Mouse (Mus musculus) 3T3-L1 (cell line): ENCODE data around the gene Gadd45b.

ENCODE experiments used
- DNase-seq: peaks from one replicate; pipeline ENCODE4 v3.0.0-alpha.2; 2015; ENCODE audit warnings: low read depth, low spot score

Gadd45b gene

GRCm38 (mm10) chr10:80935241-80935640 is 5.4 kb downstream of the Gadd45b start:
- DNase-seq, result peak; percentile 66

- no peak for DNase-seq
These were observed 5.8 kb downstream of the Gadd45b start for GRCm38 (mm10) chr10:80935698-80936097.

- DNase-seq, result peak; percentile 60
These were observed 6.4 kb downstream of the Gadd45b start for GRCm38 (mm10) chr10:80936135-80936809.

- no peak for DNase-seq
These were observed 6.9 kb downstream of the Gadd45b start for GRCm38 (mm10) chr10:80936810-80937164.

- no peak for DNase-seq
These were observed 7.8 kb downstream of the Gadd45b start for GRCm38 (mm10) chr10:80937646-80938045.

GRCm38 (mm10) chr10:80938831-80939550 is 9.1 kb downstream of the Gadd45b start:
- DNase-seq, result no peak

GRCm38 (mm10) chr10:80939671-80940070 is 9.8 kb downstream of the Gadd45b start:
- peak; percentile 72 for DNase-seq

GRCm38 (mm10) chr10:80940320-80940987 is 10.6 kb downstream of the Gadd45b start:
- peak; percentile 88 for DNase-seq

- DNase-seq, result no peak
These were observed 11.1 kb downstream of the Gadd45b start for GRCm38 (mm10) chr10:80940988-80941347.

- no peak for DNase-seq
These were observed 13.0 kb downstream of the Gadd45b start for GRCm38 (mm10) chr10:80942919-80943318.

GRCm38 (mm10) chr10:80943701-80944100 is 13.8 kb downstream of the Gadd45b start:
- DNase-seq, result peak; percentile 56

- DNase-seq, result no peak
These were observed 14.4 kb downstream of the Gadd45b start for GRCm38 (mm10) chr10:80944231-80944630.

GRCm38 (mm10) chr10:80946684-80947437 is 17.0 kb downstream of the Gadd45b start:
- DNase-seq, result peak; percentile 64

GRCm38 (mm10) chr10:80947802-80948201 is 17.9 kb downstream of the Gadd45b start:
- DNase-seq, result peak; percentile 91

- peak; percentile 79 for DNase-seq
These were observed 18.7 kb downstream of the Gadd45b start for GRCm38 (mm10) chr10:80948570-80948969.

- DNase-seq, result no peak
These were observed 19.2 kb downstream of the Gadd45b start for GRCm38 (mm10) chr10:80949081-80949480.

GRCm38 (mm10) chr10:80950314-80950713 is 20.4 kb downstream of the Gadd45b start:
- no peak for DNase-seq

GRCm38 (mm10) chr10:80951761-80952390 is 22.0 kb downstream of the Gadd45b start:
- DNase-seq, result no peak

GRCm38 (mm10) chr10:80952449-80952848 is 22.6 kb downstream of the Gadd45b start:
- no peak for DNase-seq

- no peak for DNase-seq
These were observed 24.5 kb downstream of the Gadd45b start for GRCm38 (mm10) chr10:80954415-80954814.

- peak; percentile 49 for DNase-seq
These were observed 25.0 kb downstream of the Gadd45b start for GRCm38 (mm10) chr10:80954843-80955242.
